Mouse (Mus musculus) heart, adult 2 months (tissue): Measurements from ENCODE around the gene Fam228a. TPM values are rescaled to one million over a fixed set of nuclear protein-coding genes. Genes with fewer than 3 reads are reported as not detected.
A peak's percentile ranks its signal among the peaks of the same experiment; 100 is the strongest.

Source experiments
- DNase-seq, 2 experiments: peaks; one replicate each; pipeline ENCODE4 v3.0.0; 2021
- H3K27ac ChIP-seq: fragments of 200-600 bp; 2 replicates; pipeline ENCODE4 v1.8.1; 2022
- H3K27me3 ChIP-seq: fragments of 200-500 bp; 2 replicates; pipeline ENCODE4 v1.6.1; 2012; ENCODE audit warnings: mild to moderate bottlenecking, low read length, inconsistent platforms, mixed read lengths; ENCODE audit not compliant: control insufficient read depth, insufficient read depth
- H3K36me3 ChIP-seq: fragments of 200-500 bp; 2 replicates; pipeline ENCODE4 v1.6.1; 2012; ENCODE audit warnings: low read length, inconsistent platforms; ENCODE audit not compliant: control insufficient read depth, insufficient read depth
- H3K4me1 ChIP-seq: fragments of 200-500 bp; 2 replicates; pipeline ENCODE4 v1.6.1; 2011; ENCODE audit warnings: low read length; ENCODE audit not compliant: control insufficient read depth, insufficient read depth
- H3K4me3 ChIP-seq: fragments of 200-600 bp; 2 replicates; pipeline ENCODE4 v1.8.1; 2022
- H3K79me2 ChIP-seq: fragments of 200-500 bp; replicated peaks from 2 replicates; pipeline ENCODE4 v1.6.1; 2012; ENCODE audit warnings: mild to moderate bottlenecking, inconsistent platforms, low read length, moderate library complexity, mixed read lengths; ENCODE audit not compliant: control insufficient read depth, insufficient read depth
- H3K9ac ChIP-seq: fragments of 200-500 bp; 2 replicates; pipeline ENCODE4 v1.6.1; 2012; ENCODE audit warnings: low read depth, mild to moderate bottlenecking, control low read depth, inconsistent platforms, low read length, mixed read lengths
- CTCF ChIP-seq: fragments of 200-600 bp; IDR thresholded peaks from 2 replicates; pipeline ENCODE4 v1.8.1; 2022; ENCODE audit warnings: antibody characterized with exemption, mild to moderate bottlenecking, moderate library complexity
- EP300 ChIP-seq: fragments of 200-500 bp; IDR thresholded peaks from 2 replicates; pipeline ENCODE4 v1.6.1; 2011; ENCODE audit warnings: low read depth, low read length, control low read depth; ENCODE audit not compliant: insufficient read depth
- POLR2A ChIP-seq: fragments of 200-500 bp; IDR thresholded peaks from 2 replicates; pipeline ENCODE4 v1.6.1; 2011; ENCODE audit warnings: mild to moderate bottlenecking, low read depth, low read length, control low read depth; ENCODE audit not compliant: insufficient read depth
- whole genome bisulfite sequencing: fragments of 180-500 bp; shearing (Covaris S2); methylation state at CpG from one replicate; pipeline ENCODE4 v1.1.7; 2018; 5-methylcytosine and 5-hydroxymethylcytosine counted together
- intact Hi-C: fragments of 180-260 bp; cut with DNase I; formaldehyde crosslinking; loops from one replicate; pipeline ENCODE4 v1.15.1; 2025
- polyA plus RNA-seq: library from polyadenylated mRNA; depleted of rRNA; stranded (reverse); fragments of >200 nt; gene quantifications from 2 replicates; pipeline ENCODE4 v1.2.3, GENCODE M21; 2012
- total RNA-seq, 2 experiments: library from RNA; stranded (reverse); gene quantifications; 2 replicates each; pipeline ENCODE4 v1.2.3; 2021

Fam228a gene
- total and polyA plus RNA-seq, 3 experiments: 0.06 TPM; not detected in 2

- Histone ChIP-seq H3K36me3 (no peaks in the 10 kb centered on the region), H3K27me3 (no peaks in the 10 kb centered on the region), H3K79me2 (no peaks in the 10 kb centered on the region), H3K4me1 (no peaks in the 10 kb centered on the region), H3K27ac (no peak overlapping the region), H3K9ac (no peak overlapping the region), H3K4me3 (no peak overlapping the region)
- intact Hi-C loops: no loop called here
- WGBS: 85% methylated on average over 6 of the region's 6 CpGs
- DNase-seq: no peak
- TF ChIP-seq EP300 (no peak), POLR2A (no peak), CTCF (no peak)
Measured at GRCm38 (mm10) chr12:4777734-4778133, 39.5 kb upstream of the Fam228a start.

DNA sequence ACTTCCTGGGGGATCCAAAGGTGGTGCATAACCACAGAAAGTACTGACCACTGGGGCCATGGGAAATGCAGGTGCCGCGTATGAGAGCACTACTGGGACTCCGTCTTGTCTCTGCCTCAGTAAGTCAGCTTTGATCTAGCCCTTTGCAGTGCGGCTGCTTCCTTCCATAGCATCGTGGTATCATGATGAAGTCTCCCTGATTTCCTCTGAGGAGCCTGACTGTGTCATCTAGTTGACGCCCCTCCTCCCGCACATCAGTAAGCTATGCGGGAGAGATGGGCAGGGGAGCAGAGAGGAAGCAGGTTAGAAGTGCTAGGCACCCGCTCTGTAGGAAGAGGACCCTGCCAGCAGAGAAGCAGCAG is 37.3 kb upstream of the Fam228a start:
- Histone ChIP-seq H3K27me3 (no peaks in the 10 kb centered on the region), H3K9ac (no peak overlapping the region), H3K4me3 (no peak overlapping the region), H3K27ac (no peak overlapping the region), H3K4me1 (no peaks in the 10 kb centered on the region), H3K36me3 (no peaks in the 10 kb centered on the region), H3K79me2 (no peaks in the 10 kb centered on the region)
- TF ChIP-seq POLR2A (no peak), CTCF (no peak), EP300 (no peak)
- 63% methylated on average over 9 of the region's 9 CpGs for WGBS
- intact Hi-C loops: no loop called here
- DNase-seq: no peak

GRCm38 (mm10) chr12:4774895-4775587 is 36.8 kb upstream of the Fam228a start:
- no peaks in the 10 kb centered on the region for H3K4me1 ChIP-seq

GRCm38 (mm10) chr12:4769333-4769723 is 31.1 kb upstream of the Fam228a start:
- H3K36me3 ChIP-seq: no peaks in the 10 kb centered on the region
- TF ChIP-seq CTCF: no peak
- no peak for TF ChIP-seq EP300
- TF ChIP-seq POLR2A: no peak
- DNase-seq: no peak
- no peaks in the 10 kb centered on the region for H3K79me2 ChIP-seq
- intact Hi-C loops: loop anchor here (5.0 kb wide), 4 partner anchors 48 to 203 kb away; partner anchors contain the start of genes Atad2b and Sf3b6
- 19% methylated on average over 13 of the region's 13 CpGs for WGBS
- peak overlapping the region; percentile 39; the same call in 1 of the 2 replicates for H3K9ac ChIP-seq
- peak overlapping the region; percentile 69 for H3K4me3 ChIP-seq
- peak overlapping the region; percentile 77 for H3K27ac ChIP-seq
- no peaks in the 10 kb centered on the region for H3K27me3 ChIP-seq
- H3K4me1 ChIP-seq: no peaks in the 10 kb centered on the region; the same call in 1 of the 2 replicates

More at GRCm38 (mm10) chr12:4774895-4775587, 36.8 kb upstream of the Fam228a start:
- Histone ChIP-seq H3K79me2 (no peaks in the 10 kb centered on the region), H3K4me3 (no peak overlapping the region), H3K36me3 (no peaks in the 10 kb centered on the region), H3K27me3 (no peaks in the 10 kb centered on the region), H3K9ac (no peak overlapping the region), H3K27ac (no peak overlapping the region)
- no peak for TF ChIP-seq EP300
- no peak for TF ChIP-seq CTCF
- no peak for TF ChIP-seq POLR2A
- no peak for DNase-seq
- intact Hi-C loops: no loop called here
- 87% methylated on average over 8 of the region's 8 CpGs for WGBS

DNA sequence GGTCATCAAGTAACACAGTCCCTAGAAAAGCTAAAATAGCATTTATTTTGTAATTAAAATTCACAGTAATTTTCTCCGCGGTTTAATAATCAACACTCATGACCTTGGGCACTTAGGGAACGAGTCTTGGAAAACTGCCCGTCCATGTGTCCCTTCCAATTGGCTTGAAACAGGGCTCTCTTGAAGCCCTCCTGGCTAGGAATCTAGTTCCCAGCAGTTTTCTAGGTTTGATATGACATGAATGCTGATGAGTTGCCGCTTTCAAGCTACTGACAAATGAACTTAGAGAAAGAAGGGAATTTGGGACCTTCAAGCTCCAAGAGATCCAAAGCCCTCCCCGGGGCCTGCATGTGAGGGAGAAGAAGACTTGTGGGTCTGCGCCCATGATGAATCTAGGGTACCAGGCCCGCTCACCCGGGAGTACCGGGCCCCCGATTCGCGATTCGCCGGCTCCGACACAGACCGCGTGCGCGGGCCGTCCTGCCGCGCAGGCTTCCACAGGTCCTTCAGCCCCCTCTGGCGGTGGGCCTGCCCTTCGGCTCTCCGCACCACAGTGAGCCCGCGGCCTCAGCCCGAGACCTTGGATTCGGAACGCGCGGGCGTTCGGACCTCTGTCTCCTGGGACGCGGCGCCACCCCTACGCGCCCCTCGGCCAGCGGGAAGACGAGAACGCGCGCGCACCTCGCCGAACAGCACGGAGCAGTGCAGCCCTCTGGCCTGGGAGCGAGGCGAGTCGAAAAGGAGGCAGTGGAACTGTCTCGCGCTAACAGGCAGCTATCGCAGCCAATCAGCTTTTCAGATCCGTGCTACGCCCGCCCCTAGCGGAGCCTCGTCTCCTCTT is 30.5 kb upstream of the Fam228a start, which contains the start of the genes Pfn4 and Fam228b:
TSS of gene Pfn4 (plus strand) at position 531 of the 841 bp plus-strand sequence.
TSS of gene Fam228b (minus strand) at position 776 of the 841 bp plus-strand sequence.
- TF ChIP-seq POLR2A: peak; percentile 53; the same call in 1 of the 2 replicates
- peak; percentile 98 for TF ChIP-seq CTCF
- no peak for TF ChIP-seq EP300
- no peaks in the 10 kb centered on the region for H3K79me2 ChIP-seq
- peak within 1 kb of the TSS; percentile 69 for H3K4me3 ChIP-seq
- peak within 1 kb of the TSS; percentile 77 for H3K27ac ChIP-seq
- peak within 1 kb of the TSS; percentile 90 for H3K9ac ChIP-seq
- DNase-seq: peak; percentile 97 to 99
- whole genome bisulfite sequencing: 3% methylated on average over 59 of the region's 61 CpGs
- H3K4me1 ChIP-seq: no peaks in the 10 kb centered on the region; the same call in 1 of the 2 replicates
- intact Hi-C loops: loop anchor here (5.0 kb wide), 4 partner anchors 49 to 204 kb away; partner anchors contain the start of genes Atad2b and Sf3b6
- H3K36me3 ChIP-seq: no peaks in the 10 kb centered on the region
- H3K27me3 ChIP-seq: no peaks in the 10 kb centered on the region
